Mouse (Mus musculus) lung, embryonic 14.5 days (tissue): Measurements from ENCODE around the gene Rab5c. TPM values are rescaled to one million over a fixed set of nuclear protein-coding genes. Genes with fewer than 3 reads are reported as not detected.

Source experiments
- ATAC-seq: fragments of 200-750 bp; cut with Nextera tagmentation; 2 replicates; pipeline ENCODE4 v1.8.0; 2017; ENCODE audit warnings: mild to moderate bottlenecking, moderate TSS enrichment, moderate library complexity; ENCODE audit not compliant: insufficient read depth
- DNase-seq: peaks from one replicate; pipeline ENCODE4 v3.0.0-alpha.2; 2015
- H3K27ac ChIP-seq: fragments of 300-500 bp; sonication (generic); 2 replicates; pipeline ENCODE4 v1.5.1; 2014; ENCODE audit warnings: low read depth, mild to moderate bottlenecking, moderate library complexity
- H3K27me3 ChIP-seq: fragments of 300-500 bp; sonication (generic); 2 replicates; pipeline ENCODE4 v1.6.1; 2014; ENCODE audit warnings: low read length, control low read depth; ENCODE audit not compliant: insufficient read depth
- H3K36me3 ChIP-seq: fragments of 300-500 bp; sonication (generic); 2 replicates; pipeline ENCODE4 v1.6.1; 2014; ENCODE audit warnings: control low read depth; ENCODE audit not compliant: insufficient read depth
- H3K4me1 ChIP-seq: fragments of 300-500 bp; sonication (generic); 2 replicates; pipeline ENCODE4 v1.6.1; 2014; ENCODE audit warnings: antibody characterized with exemption, control low read depth; ENCODE audit not compliant: insufficient read depth
- H3K4me2 ChIP-seq: fragments of 300-500 bp; sonication (generic); 2 replicates; pipeline ENCODE4 v1.6.1; 2014; ENCODE audit warnings: mild to moderate bottlenecking
- H3K4me3 ChIP-seq: fragments of 300-500 bp; sonication (generic); 2 replicates; pipeline ENCODE4 v1.5.1; 2014; ENCODE audit warnings: low read depth, low read length
- H3K9ac ChIP-seq: fragments of 300-500 bp; sonication (generic); 2 replicates; pipeline ENCODE4 v1.6.1; 2014
- H3K9me3 ChIP-seq: fragments of 300-500 bp; sonication (generic); 2 replicates; pipeline ENCODE4 v1.6.1; 2016; ENCODE audit warnings: low read depth, low read length, control low read depth
- CTCF ChIP-seq: IDR thresholded peaks from 2 replicates; pipeline ENCODE4 v1.5.1; 2016; ENCODE audit warnings: antibody characterized with exemption, low read depth
- WGBS: fragments of 180-500 bp; shearing (Covaris S2); extraction: QIAGEN DNeasy Blood & Tissue Kit; methylation state at CpG from one replicate; pipeline ENCODE4 v1.1.7; 2014; 5-methylcytosine and 5-hydroxymethylcytosine counted together
- polyA plus RNA-seq: library from polyadenylated mRNA; unstranded; fragments of >200 nt; fragmentation: Nextera tagmentation; extraction: Ambion mirVana; gene quantifications from 2 replicates; pipeline ENCODE4 v1.2.1, GENCODE M21; 2014

Rab5c gene
- polyA plus RNA-seq, 1 experiment from 2014 or later = 49.9 TPM

DNA sequence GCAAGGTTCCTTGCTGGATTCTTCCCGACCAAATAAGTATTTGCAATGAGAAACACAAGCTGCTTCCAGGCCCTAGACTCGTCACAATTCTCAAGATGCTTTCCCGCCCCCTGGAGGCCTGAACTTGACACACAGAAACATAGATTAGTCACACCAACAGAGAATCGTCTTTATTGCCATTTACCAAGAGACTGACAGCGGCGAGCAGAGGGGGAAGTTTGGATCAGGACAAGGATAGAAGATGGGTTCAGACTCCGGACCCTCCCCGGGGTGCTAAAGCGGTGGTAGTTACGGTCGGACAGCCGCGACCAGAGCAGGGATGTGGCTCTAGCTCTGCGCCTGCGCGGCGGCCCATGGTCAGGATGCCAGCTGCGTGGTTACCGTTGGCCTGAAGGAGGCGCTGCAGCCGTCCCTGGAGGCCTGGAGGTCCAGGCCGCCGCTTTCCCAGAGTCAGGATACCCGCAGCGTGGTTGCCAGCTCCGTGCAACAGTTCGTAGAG is 23.6 kb upstream of the Rab5c start:
- H3K36me3 ChIP-seq = no peaks in the 10 kb centered on the region
- H3K4me3 ChIP-seq = peak overlapping the region; percentile 40
- peaks cover 48% of the 10 kb centered on the region for H3K27me3 ChIP-seq
- no peak overlapping the region for H3K27ac ChIP-seq
- no peaks in the 10 kb centered on the region; the same call in 1 of the 2 replicates for H3K4me1 ChIP-seq
- peak overlapping the region; percentile 76 for H3K4me2 ChIP-seq
- peak; percentile 87 for DNase-seq
- TF ChIP-seq CTCF = peak; percentile 75
- H3K9ac ChIP-seq = peak overlapping the region; percentile 40
- 1% methylated on average over 27 of the region's 27 CpGs for WGBS
- no peaks in the 10 kb centered on the region for H3K9me3 ChIP-seq
- ATAC-seq = peak; percentile 67

DNA sequence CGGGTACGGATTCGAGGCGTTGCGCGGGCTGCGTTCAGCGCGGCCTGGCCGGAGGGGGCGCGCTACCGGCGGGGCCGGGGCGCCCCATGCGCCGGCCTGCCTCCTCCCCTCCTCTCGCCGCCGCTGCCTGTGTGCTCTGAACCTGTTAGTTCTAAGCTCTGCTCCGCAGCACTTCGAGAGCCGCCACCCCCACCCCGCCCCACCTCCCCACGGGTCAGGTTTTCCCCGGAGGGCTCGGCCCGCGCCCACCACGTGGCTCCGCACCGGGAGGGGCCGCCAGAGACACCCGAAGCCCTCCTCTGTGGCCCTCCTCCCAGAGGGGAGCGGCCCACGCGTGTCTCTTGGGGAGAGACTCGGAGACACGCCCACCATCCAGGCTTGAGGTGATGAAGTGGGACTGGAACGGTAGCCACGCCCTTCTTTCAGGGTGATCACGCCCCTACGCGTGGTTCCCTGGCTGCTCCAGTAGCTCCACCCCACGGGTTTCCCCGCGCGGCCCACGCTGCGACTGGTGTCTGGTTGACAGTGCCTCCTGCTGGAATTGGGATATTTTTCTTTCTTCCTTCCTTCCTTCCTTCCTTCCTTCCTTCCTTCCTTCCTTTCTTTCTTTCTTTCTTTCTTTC is 21.7 kb upstream of the Rab5c start, which contains the start of gene Kcnh4:
Kcnh4 (minus strand) TSS at position 332 of the 623 bp plus-strand sequence.
- no peak for TF ChIP-seq CTCF
- Histone ChIP-seq H3K4me2 (peak within 1 kb of the TSS; percentile 58), H3K36me3 (no peaks in the 10 kb centered on the region), H3K27me3 (peaks cover 48% of the 10 kb centered on the region), H3K4me1 (no peaks in the 10 kb centered on the region; the same call in 1 of the 2 replicates), H3K27ac (no peak within 1 kb of the TSS), H3K9ac (no peak within 1 kb of the TSS), H3K9me3 (no peaks in the 10 kb centered on the region), H3K4me3 (peak within 1 kb of the TSS; percentile 27)
- WGBS = under 1% methylated on average over 46 of the region's 51 CpGs
- ATAC-seq (peak; percentile 19; the same call in 1 of the 2 replicates), DNase-seq (peak; percentile 47)

DNA sequence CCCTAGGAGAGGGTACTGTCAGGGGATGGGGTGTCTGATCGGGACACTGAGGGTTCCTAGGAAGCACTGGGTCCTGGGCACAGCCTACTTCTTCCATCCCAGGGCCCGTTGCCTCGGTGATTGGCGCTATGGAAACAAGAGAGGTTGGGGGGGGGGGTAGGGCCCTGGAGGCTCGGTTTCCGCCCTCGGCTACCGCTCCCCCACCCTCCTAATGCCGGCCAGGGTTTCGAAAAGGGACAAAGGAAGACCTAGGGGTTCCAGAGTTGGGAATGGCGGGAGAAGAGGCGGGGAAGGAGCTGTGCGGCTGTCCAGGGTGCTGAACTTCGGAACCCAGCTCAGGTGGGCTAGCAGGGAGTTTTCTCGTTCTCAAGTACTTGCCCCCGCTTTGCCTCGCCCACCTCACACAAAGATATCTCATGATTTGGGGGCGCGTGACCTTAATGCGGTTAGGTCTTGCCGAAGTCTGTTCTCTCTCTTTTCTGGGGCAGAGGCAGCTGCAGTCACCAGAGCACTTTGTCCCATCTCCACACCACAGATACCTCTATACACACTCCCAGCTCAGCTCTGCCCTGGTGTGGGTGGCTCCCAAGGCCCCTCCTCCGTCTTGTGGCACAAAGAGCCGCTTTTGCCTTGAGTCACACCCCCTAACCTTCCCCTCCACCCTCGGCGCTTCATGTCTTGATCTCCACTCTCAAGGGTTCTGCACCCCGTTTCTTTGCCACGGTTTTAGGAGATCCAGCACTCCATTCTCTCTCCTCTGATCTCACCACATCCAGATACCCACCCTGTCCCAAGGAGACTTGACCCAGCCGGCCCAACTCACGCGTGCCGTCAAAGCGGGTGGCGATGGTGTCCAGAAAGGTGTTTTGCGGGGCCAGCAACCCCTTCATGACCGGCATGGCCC is 20.9 kb upstream of the Rab5c start:
- Histone ChIP-seq H3K9ac (no peak overlapping the region), H3K4me2 (peak overlapping the region; percentile 58), H3K36me3 (no peaks in the 10 kb centered on the region), H3K27me3 (peaks cover 48% of the 10 kb centered on the region), H3K4me1 (no peaks in the 10 kb centered on the region; the same call in 1 of the 2 replicates), H3K9me3 (no peaks in the 10 kb centered on the region), H3K27ac (no peak overlapping the region), H3K4me3 (peak overlapping the region; percentile 27; the same call in 1 of the 2 replicates)
- DNase-seq (peak; percentile 82), ATAC-seq (peak; percentile 39; the same call in 1 of the 2 replicates)
- WGBS = 2% methylated on average over 35 of the region's 35 CpGs
- no peak for TF ChIP-seq CTCF

DNA sequence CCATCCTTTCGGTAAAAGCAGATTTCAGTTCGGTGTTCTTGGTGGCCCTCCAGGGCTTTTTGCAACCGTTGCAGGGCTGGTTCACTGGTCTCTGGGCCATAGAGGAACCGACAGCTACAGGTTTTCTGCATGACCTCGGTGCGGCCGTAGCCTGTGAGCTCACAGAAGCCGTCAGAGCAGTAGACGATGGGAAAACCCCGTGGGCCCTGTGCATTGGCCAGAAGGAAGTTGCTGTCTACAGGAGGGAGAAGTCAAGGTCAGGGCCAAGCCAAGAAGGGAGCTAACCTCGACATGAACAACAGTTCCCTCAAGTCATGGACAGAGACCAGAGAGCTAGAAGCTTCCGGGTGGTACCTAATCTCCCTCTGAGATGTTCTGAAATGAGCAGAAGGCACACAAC is 19.6 kb upstream of the Rab5c start:
- DNase-seq (no peak), ATAC-seq (no peak)
- TF ChIP-seq CTCF = no peak
- Histone ChIP-seq H3K9ac (no peak overlapping the region), H3K27me3 (peaks cover 50% of the 10 kb centered on the region), H3K4me1 (no peaks in the 10 kb centered on the region; the same call in 1 of the 2 replicates), H3K4me2 (no peak overlapping the region), H3K27ac (no peak overlapping the region), H3K4me3 (no peak overlapping the region), H3K36me3 (no peaks in the 10 kb centered on the region), H3K9me3 (no peaks in the 10 kb centered on the region)
- 85% methylated on average over 12 of the region's 12 CpGs for WGBS

DNA sequence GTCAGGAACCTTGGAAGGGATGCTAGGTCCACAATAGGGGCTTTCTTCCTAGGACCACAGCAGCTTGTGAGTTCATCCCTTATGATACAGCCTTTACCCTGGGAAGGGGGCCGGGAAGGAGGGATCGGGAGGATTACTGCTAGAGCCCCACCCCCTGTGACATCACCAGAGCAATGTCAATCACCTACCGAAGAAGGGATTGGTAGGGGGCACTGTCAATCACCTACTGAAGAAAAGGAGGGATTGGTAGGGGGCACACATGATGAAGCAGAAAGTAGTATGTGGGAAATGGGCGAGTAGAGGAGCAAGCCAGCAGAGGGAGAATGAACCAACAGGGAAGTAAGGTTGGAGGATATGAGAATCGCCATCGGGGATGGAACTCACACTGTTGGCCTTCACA is 18.5 kb upstream of the Rab5c start:
- H3K27me3 ChIP-seq = peaks cover 41% of the 10 kb centered on the region
- WGBS = 48% methylated on average over 6 of the region's 6 CpGs
- DNase-seq = no peak
- no peak for TF ChIP-seq CTCF
- H3K9ac ChIP-seq = no peak overlapping the region
- no peaks in the 10 kb centered on the region for H3K36me3 ChIP-seq
- H3K4me3 ChIP-seq = no peak overlapping the region
- ATAC-seq = no peak
- H3K27ac ChIP-seq = no peak overlapping the region
- no peaks in the 10 kb centered on the region for H3K9me3 ChIP-seq
- H3K4me1 ChIP-seq = no peaks in the 10 kb centered on the region; the same call in 1 of the 2 replicates
- H3K4me2 ChIP-seq = no peak overlapping the region

DNA sequence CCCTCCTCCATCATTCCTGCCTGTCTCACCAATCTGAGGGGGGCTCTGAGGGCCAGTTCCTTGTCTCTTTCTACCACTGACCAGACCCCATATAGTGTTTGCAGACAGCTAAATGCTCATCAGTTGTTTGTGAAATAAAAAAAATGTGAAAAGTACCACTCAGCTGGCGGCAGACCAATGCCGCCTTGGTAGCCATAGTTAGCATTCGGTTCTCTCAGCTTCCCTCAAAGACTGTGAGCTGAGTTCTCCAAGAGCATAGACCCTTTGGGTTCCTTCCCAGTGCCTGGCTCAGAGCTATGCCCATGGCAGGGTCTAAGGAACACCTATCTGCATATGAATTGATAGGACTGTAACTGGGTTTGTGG is 16.7 kb upstream of the Rab5c start:
- Histone ChIP-seq H3K4me1 (no peaks in the 10 kb centered on the region; the same call in 1 of the 2 replicates), H3K9me3 (no peaks in the 10 kb centered on the region), H3K27me3 (peaks cover 27% of the 10 kb centered on the region), H3K27ac (no peak overlapping the region), H3K9ac (no peak overlapping the region), H3K4me2 (no peak overlapping the region), H3K36me3 (no peaks in the 10 kb centered on the region), H3K4me3 (no peak overlapping the region)
- no peak for ATAC-seq
- DNase-seq = no peak
- 87% methylated on average over 3 of the region's 3 CpGs for WGBS
- no peak for TF ChIP-seq CTCF
